Mouse (Mus musculus) forebrain, embryonic 15.5 days (tissue): ENCODE data around the gene Adrm1. TPM values are rescaled to one million over a fixed set of nuclear protein-coding genes. Genes with fewer than 3 reads are reported as not detected.
A peak's percentile ranks its signal among the peaks of the same experiment; 100 is the strongest.

Experiments used
- ATAC-seq: fragments of 200-750 bp; cut with Nextera tagmentation; replicated peaks from 2 replicates; pipeline ENCODE4 v1.8.0; 2017; ENCODE audit warnings: mild to moderate bottlenecking, moderate TSS enrichment, moderate library complexity
- H3K27ac ChIP-seq: fragments of 300-500 bp; sonication (generic); replicated peaks from 2 replicates; pipeline ENCODE4 v1.5.1; 2015; ENCODE audit warnings: mild to moderate bottlenecking, inconsistent platforms
- H3K27me3 ChIP-seq: fragments of 300-500 bp; sonication (generic); 2 replicates; pipeline ENCODE4 v1.6.1; 2015; ENCODE audit warnings: inconsistent platforms
- H3K36me3 ChIP-seq: fragments of 300-500 bp; sonication (generic); 2 replicates; pipeline ENCODE4 v1.6.1; 2015; ENCODE audit warnings: mild to moderate bottlenecking, inconsistent platforms
- H3K4me1 ChIP-seq: fragments of 300-500 bp; sonication (generic); 2 replicates; pipeline ENCODE4 v1.6.1; 2015; ENCODE audit warnings: inconsistent platforms
- H3K4me2 ChIP-seq: fragments of 300-500 bp; sonication (generic); replicated peaks from 2 replicates; pipeline ENCODE4 v1.6.1; 2015; ENCODE audit warnings: mild to moderate bottlenecking, inconsistent platforms
- H3K4me3 ChIP-seq: fragments of 300-500 bp; sonication (generic); 2 replicates; pipeline ENCODE4 v1.5.1; 2015; ENCODE audit warnings: mild to moderate bottlenecking, inconsistent platforms
- H3K9ac ChIP-seq: fragments of 300-500 bp; sonication (generic); replicated peaks from 2 replicates; pipeline ENCODE4 v1.6.1; 2015; ENCODE audit warnings: mild to moderate bottlenecking, inconsistent platforms
- H3K9me3 ChIP-seq: fragments of 300-500 bp; sonication (generic); 2 replicates; pipeline ENCODE4 v1.6.1; 2016; ENCODE audit warnings: inconsistent platforms
- WGBS: fragments of 180-500 bp; shearing (Covaris S2); methylation state at CpG from one replicate; pipeline ENCODE4 v1.1.7; 2015; ENCODE audit warnings: mixed read lengths; 5-methylcytosine and 5-hydroxymethylcytosine counted together
- polyA plus RNA-seq: library from polyadenylated mRNA; unstranded; fragments of >200 nt; fragmentation: Nextera tagmentation; extraction: Ambion mirVana; gene quantifications from 2 replicates; pipeline ENCODE4 v1.2.1, GENCODE M21; 2015

Adrm1 gene
- polyA plus RNA-seq, 1 experiment from 2014 or later = 201 TPM

GRCm38 (mm10) chr2:180187362-180187761, 16.1 kb downstream of the Adrm1 start:
- no peak overlapping the region for H3K4me3 ChIP-seq
- H3K9ac ChIP-seq = no peak overlapping the region
- ATAC-seq = no peak
- H3K36me3 ChIP-seq = no peaks in the 10 kb centered on the region
- H3K27ac ChIP-seq = no peak overlapping the region
- 88% methylated on average over 11 of the region's 11 CpGs for WGBS
- H3K27me3 ChIP-seq = no peaks in the 10 kb centered on the region
- H3K9me3 ChIP-seq = no peaks in the 10 kb centered on the region
- H3K4me1 ChIP-seq = no peaks in the 10 kb centered on the region
- no peak overlapping the region for H3K4me2 ChIP-seq

- H3K27me3 ChIP-seq = no peaks in the 10 kb centered on the region
- H3K4me3 ChIP-seq = no peak overlapping the region
- no peak overlapping the region for H3K27ac ChIP-seq
- no peaks in the 10 kb centered on the region for H3K9me3 ChIP-seq
- ATAC-seq = no peak
- no peak overlapping the region for H3K9ac ChIP-seq
- no peak overlapping the region for H3K4me2 ChIP-seq
- WGBS = 83% methylated on average over 12 of the region's 12 CpGs
- H3K36me3 ChIP-seq = no peaks in the 10 kb centered on the region
- peaks cover 8% of the 10 kb centered on the region for H3K4me1 ChIP-seq
Observed at GRCm38 (mm10) chr2:180196610-180197322, 25.5 kb downstream of the Adrm1 start.

GRCm38 (mm10) chr2:180197323-180198037, 26.2 kb downstream of the Adrm1 start:
- no peaks in the 10 kb centered on the region for H3K27me3 ChIP-seq
- H3K4me1 ChIP-seq = peaks cover 8% of the 10 kb centered on the region
- H3K36me3 ChIP-seq = no peaks in the 10 kb centered on the region
- no peak overlapping the region for H3K9ac ChIP-seq
- 57% methylated on average over 10 of the region's 10 CpGs for WGBS
- ATAC-seq = peak; percentile 23; the same call in 1 of the 2 replicates
- no peak overlapping the region for H3K4me2 ChIP-seq
- H3K9me3 ChIP-seq = no peaks in the 10 kb centered on the region
- no peak overlapping the region for H3K4me3 ChIP-seq
- no peak overlapping the region for H3K27ac ChIP-seq

GRCm38 (mm10) chr2:180198782-180199181, 27.5 kb downstream of the Adrm1 start:
- Histone ChIP-seq H3K4me2 (no peak overlapping the region), H3K9ac (no peak overlapping the region), H3K27ac (no peak overlapping the region), H3K36me3 (no peaks in the 10 kb centered on the region), H3K27me3 (no peaks in the 10 kb centered on the region), H3K4me3 (no peak overlapping the region), H3K4me1 (peaks cover 8% of the 10 kb centered on the region), H3K9me3 (no peaks in the 10 kb centered on the region)
- whole genome bisulfite sequencing = 89% methylated on average over 10 of the region's 10 CpGs
- ATAC-seq = no peak

GRCm38 (mm10) chr2:180200681-180201080, 29.4 kb downstream of the Adrm1 start:
- Histone ChIP-seq H3K36me3 (no peaks in the 10 kb centered on the region), H3K4me2 (no peak overlapping the region), H3K9me3 (no peaks in the 10 kb centered on the region), H3K27ac (no peak overlapping the region), H3K4me1 (peaks cover 11% of the 10 kb centered on the region), H3K9ac (no peak overlapping the region), H3K27me3 (no peaks in the 10 kb centered on the region), H3K4me3 (no peak overlapping the region)
- WGBS = 63% methylated on average over 11 of the region's 11 CpGs
- ATAC-seq = no peak

GRCm38 (mm10) chr2:180201303-180201702, 30.0 kb downstream of the Adrm1 start:
- Histone ChIP-seq H3K9me3 (no peaks in the 10 kb centered on the region), H3K4me1 (peaks cover 15% of the 10 kb centered on the region), H3K4me2 (no peak overlapping the region), H3K9ac (no peak overlapping the region), H3K4me3 (no peak overlapping the region), H3K36me3 (no peaks in the 10 kb centered on the region), H3K27ac (no peak overlapping the region), H3K27me3 (no peaks in the 10 kb centered on the region)
- WGBS = 82% methylated on average over 9 of the region's 9 CpGs
- no peak for ATAC-seq

GRCm38 (mm10) chr2:180202263-180202662, 31.0 kb downstream of the Adrm1 start:
- no peak overlapping the region for H3K9ac ChIP-seq
- H3K36me3 ChIP-seq = no peaks in the 10 kb centered on the region
- WGBS = 96% methylated on average over 14 of the region's 14 CpGs
- H3K4me3 ChIP-seq = no peak overlapping the region
- ATAC-seq = no peak
- no peak overlapping the region for H3K27ac ChIP-seq
- H3K27me3 ChIP-seq = no peaks in the 10 kb centered on the region
- H3K9me3 ChIP-seq = no peaks in the 10 kb centered on the region
- H3K4me2 ChIP-seq = no peak overlapping the region
- peaks cover 12% of the 10 kb centered on the region for H3K4me1 ChIP-seq

GRCm38 (mm10) chr2:180202805-180203204, 31.5 kb downstream of the Adrm1 start:
- Histone ChIP-seq H3K4me1 (peaks cover 7% of the 10 kb centered on the region), H3K9ac (no peak overlapping the region), H3K36me3 (no peaks in the 10 kb centered on the region), H3K4me3 (no peak overlapping the region), H3K4me2 (no peak overlapping the region), H3K9me3 (no peaks in the 10 kb centered on the region), H3K27me3 (no peaks in the 10 kb centered on the region), H3K27ac (no peak overlapping the region)
- ATAC-seq = no peak
- 87% methylated on average over 10 of the region's 10 CpGs for WGBS

GRCm38 (mm10) chr2:180204501-180204900, 33.2 kb downstream of the Adrm1 start:
- H3K36me3 ChIP-seq = no peaks in the 10 kb centered on the region
- no peaks in the 10 kb centered on the region for H3K9me3 ChIP-seq
- no peaks in the 10 kb centered on the region for H3K27me3 ChIP-seq
- no peak overlapping the region for H3K4me2 ChIP-seq
- H3K4me3 ChIP-seq = no peak overlapping the region
- WGBS = 93% methylated on average over 9 of the region's 9 CpGs
- H3K27ac ChIP-seq = peak overlapping the region; percentile 27; the same call in 1 of the 2 replicates
- no peak overlapping the region for H3K9ac ChIP-seq
- no peak for ATAC-seq
- H3K4me1 ChIP-seq = peaks cover 7% of the 10 kb centered on the region; the same call in 1 of the 2 replicates

- H3K36me3 ChIP-seq = no peaks in the 10 kb centered on the region
- peaks cover 7% of the 10 kb centered on the region; the same call in 1 of the 2 replicates for H3K4me1 ChIP-seq
- H3K4me2 ChIP-seq = no peak overlapping the region
- no peaks in the 10 kb centered on the region for H3K9me3 ChIP-seq
- ATAC-seq = peak; percentile 39; the same call in 1 of the 2 replicates
- H3K9ac ChIP-seq = 0 out of 2 replicates have a peak overlapping the region, but pooled peaks have one; percentile 4
- WGBS = 80% methylated on average over 12 of the region's 12 CpGs
- H3K27me3 ChIP-seq = no peaks in the 10 kb centered on the region
- H3K27ac ChIP-seq = peak overlapping the region; percentile 27
- H3K4me3 ChIP-seq = no peak overlapping the region
Observed at GRCm38 (mm10) chr2:180205083-180205955, 34.0 kb downstream of the Adrm1 start.

- Histone ChIP-seq H3K36me3 (no peaks in the 10 kb centered on the region), H3K4me3 (no peak overlapping the region), H3K9ac (0 out of 2 replicates have a peak overlapping the region, but pooled peaks have one; percentile 4), H3K4me2 (no peak overlapping the region), H3K9me3 (no peaks in the 10 kb centered on the region), H3K27me3 (no peaks in the 10 kb centered on the region), H3K27ac (peak overlapping the region; percentile 19), H3K4me1 (peaks cover 7% of the 10 kb centered on the region; the same call in 1 of the 2 replicates)
- 86% methylated on average over 2 of the region's 2 CpGs for WGBS
- no peak for ATAC-seq
Observed at GRCm38 (mm10) chr2:180205956-180206280, 34.6 kb downstream of the Adrm1 start.

- Histone ChIP-seq H3K9ac (no peak overlapping the region), H3K4me3 (no peak overlapping the region), H3K27me3 (no peaks in the 10 kb centered on the region), H3K9me3 (no peaks in the 10 kb centered on the region), H3K36me3 (no peaks in the 10 kb centered on the region), H3K4me1 (peaks cover 7% of the 10 kb centered on the region; the same call in 1 of the 2 replicates), H3K4me2 (no peak overlapping the region), H3K27ac (no peak overlapping the region)
- WGBS = 67% methylated on average over 7 of the region's 7 CpGs
- ATAC-seq = peak; percentile 41; the same call in 1 of the 2 replicates
Observed at GRCm38 (mm10) chr2:180207840-180208239, 36.6 kb downstream of the Adrm1 start.
